Mouse (Mus musculus): ENCODE results near the gene Net1.
"Not testable (repeated sequence)": the region's sequence is repeated elsewhere in the genome, so short reads cannot be mapped to it uniquely, and the experiment has no call there.

Gene Net1

DNA sequence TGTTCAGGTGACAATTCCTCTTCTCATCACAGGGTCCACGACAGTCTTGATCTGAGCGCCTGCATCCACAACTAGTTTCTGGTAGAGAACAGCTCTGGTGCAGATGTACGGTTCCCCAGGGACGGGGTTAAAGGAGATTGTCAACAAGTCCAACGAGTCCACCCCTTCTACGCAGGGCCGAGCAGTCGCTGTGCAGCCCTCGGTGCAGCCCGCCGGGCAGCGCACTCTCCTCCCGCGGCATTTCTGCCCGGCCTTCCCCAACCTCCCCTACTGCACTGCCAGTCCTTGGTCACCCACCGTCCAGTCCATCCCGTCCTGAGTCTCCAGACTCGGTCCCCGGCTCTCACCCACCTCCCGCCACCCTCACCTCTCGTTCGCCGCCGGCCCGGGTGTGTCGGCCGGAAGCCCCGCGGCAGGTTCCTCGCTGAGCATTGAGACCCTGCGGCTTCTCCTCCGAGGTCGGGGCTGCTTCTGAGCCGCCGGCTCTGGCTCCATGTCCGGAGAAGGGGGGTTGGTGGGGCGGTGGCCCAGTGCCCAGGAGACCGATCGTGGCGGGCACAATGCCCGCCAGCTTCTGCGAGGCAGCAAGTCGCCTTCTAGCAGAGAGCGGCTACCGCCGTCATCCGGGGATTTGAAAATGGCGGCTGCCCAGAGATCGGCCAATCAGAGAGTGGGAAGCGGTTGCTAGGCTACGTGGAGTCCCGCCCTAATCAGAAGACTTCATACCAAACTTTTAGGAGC, at the start of gene Net1, which contains the start of gene Tubal3:
Net1 (minus strand) TSS at position 650 of the 741 bp plus-strand sequence.
Tubal3 (plus strand) TSS at position 704 of the 741 bp plus-strand sequence.
- peak; percentile 92 for DNase-seq

GRCm38 (mm10) chr13:3951198-3951914, 33.3 kb upstream of the Net1 start:
- DNase-seq, result peak; percentile 6

DNA sequence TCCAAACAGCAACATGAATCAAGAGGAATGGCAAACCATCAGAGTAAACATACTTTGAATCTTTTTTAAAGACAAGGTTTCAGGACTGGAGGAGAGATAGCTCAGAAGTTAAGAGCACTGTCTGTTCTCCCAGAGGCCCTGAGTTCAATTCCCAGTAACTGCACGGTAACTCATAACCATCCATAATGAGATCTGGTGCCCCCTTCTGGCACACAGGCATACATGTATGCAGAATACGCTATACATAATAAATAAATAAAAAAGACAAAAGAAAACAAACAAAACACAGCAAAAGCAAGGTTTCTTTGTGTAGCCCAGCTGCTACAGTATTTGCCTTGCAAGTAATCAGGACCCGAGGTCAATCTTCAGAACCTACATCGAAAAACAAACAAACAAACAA, 31.5 kb upstream of the Net1 start:
- no peak for DNase-seq

- DNase-seq, result no peak
These were observed 29.2 kb upstream of the Net1 start for GRCm38 (mm10) chr13:3947267-3947666.

- DNase-seq, result no peak
These were observed 27.2 kb upstream of the Net1 start, which contains the start of gene Ucn3 for GRCm38 (mm10) chr13:3945249-3945648. Gene Ucn3, minus strand, starts transcription at chr13:3945349.

GRCm38 (mm10) chr13:3944699-3945098, 26.7 kb upstream of the Net1 start:
- DNase-seq, result no peak

DNA sequence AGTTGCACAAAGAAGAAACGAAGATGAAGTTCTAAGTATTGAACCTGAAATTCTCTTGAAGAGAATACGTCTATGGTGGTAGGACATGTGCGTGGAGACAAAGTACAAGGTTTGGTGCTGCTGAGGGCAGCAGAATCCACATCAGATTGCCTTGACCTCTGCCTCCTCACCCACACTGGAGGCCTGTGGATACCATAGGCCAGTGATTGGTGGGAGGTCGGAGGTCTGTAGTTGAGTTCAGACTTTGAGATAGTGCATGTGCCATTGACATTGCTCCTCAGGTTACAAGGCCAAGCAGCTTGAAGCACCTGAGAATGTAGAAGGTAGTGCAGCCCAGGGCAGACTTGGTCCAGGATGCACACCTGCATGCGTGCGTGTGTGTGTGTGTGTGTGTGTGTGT, 8.0 kb upstream of the Net1 start:
- DNase-seq, result no peak

GRCm38 (mm10) chr13:3925632-3926031, 7.6 kb upstream of the Net1 start:
- DNase-seq, result no peak

DNA sequence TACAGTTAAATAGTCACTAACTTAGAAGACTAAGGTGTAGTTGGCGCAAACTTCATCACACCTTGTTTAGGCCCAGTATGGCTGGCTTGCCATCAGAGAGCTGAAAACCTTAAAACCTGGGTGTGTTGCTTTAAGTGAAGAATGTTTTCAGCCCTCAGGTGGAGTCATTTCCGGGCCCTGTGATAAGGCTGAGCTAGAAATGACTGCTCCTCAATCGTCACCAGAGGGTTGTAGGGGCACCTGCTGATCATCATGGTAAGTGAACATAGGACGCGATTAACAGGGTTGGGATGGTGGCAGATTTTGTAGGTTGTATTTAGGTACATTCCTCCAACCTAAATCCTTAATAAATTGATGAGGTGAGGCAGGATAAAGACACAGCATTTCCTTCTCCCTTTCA, 6.5 kb upstream of the Net1 start:
- DNase-seq, result no peak

DNA sequence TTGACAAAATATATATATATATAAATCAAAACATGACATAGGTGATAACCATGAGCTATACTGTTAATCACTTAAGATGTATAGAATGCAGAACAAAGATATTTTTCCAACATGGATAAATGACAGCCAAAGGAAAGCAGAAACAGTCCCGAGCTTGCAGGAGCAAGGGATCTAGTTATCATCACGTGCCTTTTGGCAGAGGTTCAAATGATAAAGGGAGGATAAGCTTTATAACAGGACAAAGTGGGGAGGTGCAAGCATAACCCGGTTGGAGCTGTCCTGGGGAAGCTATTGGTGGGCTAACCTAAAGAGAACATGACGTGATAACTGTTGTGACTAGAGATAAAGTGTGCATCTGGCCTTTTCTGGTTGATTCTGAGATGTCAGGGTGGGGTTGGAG, 4.5 kb downstream of the Net1 start:
- DNase-seq, result no peak

GRCm38 (mm10) chr13:3910356-3910755, 7.7 kb downstream of the Net1 start:
- DNase-seq, result no peak

DNA sequence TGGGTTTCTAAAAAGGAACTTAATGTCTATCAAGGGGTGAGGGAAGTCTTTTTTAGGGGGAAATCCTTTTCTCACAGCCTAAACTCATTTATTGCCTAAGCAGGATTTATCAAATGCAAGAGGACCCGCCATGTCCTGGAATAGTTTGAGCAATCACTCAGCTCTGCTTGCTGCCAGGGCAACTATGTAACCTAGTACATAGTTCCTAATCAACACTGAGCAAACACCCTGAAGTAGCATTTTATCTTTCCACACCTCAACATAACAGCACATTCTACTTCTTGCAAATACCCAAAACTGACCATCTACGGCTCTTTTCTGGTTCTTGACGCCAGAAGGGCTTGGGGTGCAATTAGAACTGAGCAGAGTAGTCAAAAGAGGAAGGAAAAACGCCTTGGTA, 9.8 kb downstream of the Net1 start:
- no peak for DNase-seq

- DNase-seq, result no peak
These were observed 10.8 kb downstream of the Net1 start for GRCm38 (mm10) chr13:3907151-3907696.

DNA sequence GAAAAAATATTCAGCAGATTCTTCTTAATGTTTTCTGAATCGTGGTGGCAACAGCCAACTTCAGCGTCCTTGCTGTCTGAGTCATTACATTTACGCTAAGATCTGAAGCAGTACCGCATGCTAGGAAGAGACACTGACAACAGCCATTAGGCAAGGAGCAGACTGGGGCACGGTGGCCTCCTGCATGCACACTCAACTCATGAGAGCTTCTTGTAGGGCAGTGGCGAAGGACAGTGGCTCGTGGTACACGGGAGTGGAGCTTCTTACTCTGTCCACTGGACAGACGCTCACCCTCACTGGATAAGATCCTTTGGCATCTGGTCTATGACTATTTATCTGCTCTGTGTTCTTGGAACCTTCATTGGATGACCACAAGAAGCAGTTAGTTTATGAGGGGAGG, 18.7 kb downstream of the Net1 start:
- DNase-seq, result no peak

DNA sequence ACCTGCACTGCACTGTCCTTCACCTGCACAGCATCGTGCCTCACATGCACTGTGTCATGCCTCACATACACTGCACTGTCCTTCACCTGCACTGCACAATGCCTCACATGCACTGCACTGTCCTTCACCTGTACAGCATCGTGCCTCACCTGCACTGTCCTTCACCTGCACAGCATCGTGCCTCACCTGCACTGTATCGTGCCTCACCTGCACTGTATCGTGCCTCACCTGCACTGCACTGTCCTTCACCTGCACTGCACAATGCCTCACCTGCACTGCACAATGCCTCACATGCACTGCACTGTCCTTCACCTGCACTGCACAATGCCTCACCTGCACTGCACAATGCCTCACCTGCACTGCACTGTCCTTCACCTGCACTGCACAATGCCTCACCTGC, 19.8 kb downstream of the Net1 start:
- DNase-seq, result not testable (repeated sequence)

- DNase-seq, result peak; percentile 82
These were observed 21.1 kb downstream of the Net1 start for GRCm38 (mm10) chr13:3896913-3897312.

DNA sequence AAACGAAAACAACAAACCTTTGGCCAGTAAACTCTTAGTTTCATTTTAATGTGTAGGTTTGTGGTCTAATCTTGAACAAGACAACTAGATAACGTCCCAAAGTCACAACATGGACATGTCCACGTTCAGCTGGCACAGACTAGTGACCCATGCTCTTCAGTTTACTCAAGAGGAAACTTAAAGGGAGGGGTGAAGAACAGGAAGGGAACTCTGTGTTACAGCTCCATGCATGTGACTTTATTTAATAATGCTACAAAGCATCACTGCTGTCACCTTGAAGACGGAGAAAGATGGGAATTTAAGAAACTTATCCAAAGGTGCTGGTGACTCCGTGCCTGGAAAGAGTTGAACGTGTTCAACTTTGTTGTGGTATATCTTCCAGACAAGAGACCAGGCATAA, 22.0 kb downstream of the Net1 start:
- no peak for DNase-seq

- no peak for DNase-seq
These were observed 22.5 kb downstream of the Net1 start for GRCm38 (mm10) chr13:3895397-3895980.

DNA sequence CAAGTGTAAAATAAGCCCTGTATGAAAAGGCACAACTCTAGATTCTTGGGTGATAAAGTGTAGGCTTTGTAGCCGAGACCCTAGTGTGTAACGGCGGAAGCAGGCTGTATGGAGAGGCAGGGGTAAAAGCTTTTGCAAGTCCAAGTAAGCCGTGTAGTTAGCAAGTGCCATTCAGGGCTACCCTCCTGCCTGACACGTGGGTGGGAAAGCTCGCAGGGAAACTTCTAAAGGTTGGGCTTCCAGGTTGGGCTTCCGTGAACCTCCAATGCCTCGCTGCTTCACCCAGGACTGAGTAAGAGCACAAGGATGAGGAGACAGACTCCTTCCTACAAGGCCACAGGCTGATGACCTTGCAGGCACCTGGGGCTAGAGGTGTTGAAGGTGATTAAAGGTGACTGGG, 23.5 kb downstream of the Net1 start:
- no peak for DNase-seq

DNA sequence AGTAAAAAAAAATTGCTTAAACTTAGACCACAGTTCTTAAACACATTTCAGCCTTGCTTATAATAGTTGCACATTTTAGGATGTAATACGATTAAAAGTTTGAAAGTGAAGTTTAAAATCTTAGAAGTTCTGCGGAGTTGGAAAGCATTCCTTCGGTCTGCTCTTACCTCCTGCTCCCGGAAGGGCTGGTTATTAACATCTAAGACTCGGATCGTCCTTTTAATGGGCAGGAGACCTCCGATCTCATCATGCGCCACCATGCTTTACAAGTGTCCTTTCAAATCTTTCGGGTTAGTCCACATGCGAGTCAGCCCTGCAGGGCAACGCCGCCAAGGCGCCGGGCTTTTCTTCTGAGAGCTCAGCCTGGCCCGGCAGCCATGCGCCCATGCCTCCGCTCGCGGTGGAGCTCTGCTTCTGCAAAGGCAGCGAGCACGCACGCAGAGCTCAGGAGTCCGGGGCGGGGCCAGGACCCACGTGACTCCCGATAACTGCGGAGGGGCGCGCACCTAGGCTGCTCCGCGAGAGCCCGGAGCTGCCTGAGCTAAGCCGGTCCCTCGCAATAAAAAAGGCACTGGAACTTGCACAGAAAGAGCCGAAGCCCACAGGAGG, 24.8 kb downstream of the Net1 start:
- peak; percentile 97 for DNase-seq

GRCm38 (mm10) chr13:3892601-3893000, 25.4 kb downstream of the Net1 start:
- DNase-seq, result no peak

- peak; percentile 43 for DNase-seq
These were observed 26.4 kb downstream of the Net1 start for GRCm38 (mm10) chr13:3891479-3892087.

GRCm38 (mm10) chr13:3890061-3890460, 28.0 kb downstream of the Net1 start:
- DNase-seq, result no peak
